Mouse (Mus musculus) heart, embryonic 14.5 days (tissue): ENCODE results near the gene Prss29. TPM values are rescaled to one million over a fixed set of nuclear protein-coding genes. Genes with fewer than 3 reads are reported as not detected.

Experiments used
- ATAC-seq: fragments of 200-750 bp; cut with Nextera tagmentation; 2 replicates; pipeline ENCODE4 v1.8.0; 2017; ENCODE audit warnings: low read depth, moderate TSS enrichment; ENCODE audit not compliant: insufficient number of reproducible peaks, insufficient read depth, low FRiP score
- H3K27ac ChIP-seq, 2 experiments: fragments of 200-500 bp in 1 of 2; fragments of 300-500 bp in 1 of 2; sonication (generic) in 1 of 2; replicated peaks in 1 of 2; 2 replicates each; pipeline ENCODE4 v1.5.1; 2012 to 2014; ENCODE audit warnings: low read depth in 2 of 2, low read length in 2 of 2, control low read depth in 1 of 2, mild to moderate bottlenecking in 1 of 2, mixed read lengths in 1 of 2; ENCODE audit not compliant: control insufficient read depth in 1 of 2, insufficient read depth in 1 of 2
- H3K27me3 ChIP-seq: fragments of 300-500 bp; sonication (generic); 2 replicates; pipeline ENCODE4 v1.6.1; 2014; ENCODE audit warnings: mild to moderate bottlenecking, low read length, control low read depth; ENCODE audit not compliant: control insufficient read depth, insufficient read depth
- H3K36me3 ChIP-seq: fragments of 300-500 bp; sonication (generic); 2 replicates; pipeline ENCODE4 v1.6.1; 2014; ENCODE audit warnings: mild to moderate bottlenecking, control low read depth, low read length, mixed read lengths; ENCODE audit not compliant: control insufficient read depth, insufficient read depth
- H3K4me1 ChIP-seq, 2 experiments: fragments of 200-500 bp in 1 of 2; fragments of 300-500 bp in 1 of 2; sonication (generic) in 1 of 2; 2 replicates each; pipeline ENCODE4 v1.6.1; 2012 to 2014; ENCODE audit warnings: low read length in 2 of 2, control low read depth in 1 of 2, mixed read lengths in 1 of 2; ENCODE audit not compliant: control insufficient read depth in 2 of 2, insufficient read depth in 2 of 2
- H3K4me2 ChIP-seq: fragments of 300-500 bp; sonication (generic); 2 replicates; pipeline ENCODE4 v1.6.1; 2014; ENCODE audit warnings: mild to moderate bottlenecking, low read length
- H3K4me3 ChIP-seq, 2 experiments: fragments of 200-500 bp in 1 of 2; fragments of 300-500 bp in 1 of 2; sonication (generic) in 1 of 2; 2 replicates each; pipeline ENCODE4 v1.5.1; 2012 to 2014; ENCODE audit warnings: low read length in 2 of 2, mild to moderate bottlenecking in 2 of 2, control low read depth in 1 of 2, low read depth in 1 of 2, moderate library complexity in 1 of 2; ENCODE audit not compliant: control insufficient read depth in 1 of 2, insufficient read depth in 1 of 2
- H3K9ac ChIP-seq: fragments of 300-500 bp; sonication (generic); 2 replicates; pipeline ENCODE4 v1.6.1; 2014; ENCODE audit warnings: mild to moderate bottlenecking, low read length
- H3K9me3 ChIP-seq: fragments of 300-500 bp; sonication (generic); 2 replicates; pipeline ENCODE4 v1.6.1; 2016; ENCODE audit warnings: low read length, control low read depth; ENCODE audit not compliant: control insufficient read depth
- WGBS: fragments of 180-500 bp; shearing (Covaris S2); extraction: QIAGEN DNeasy Blood & Tissue Kit; methylation state at CpG from one replicate; pipeline ENCODE4 v1.1.7; 2014; 5-methylcytosine and 5-hydroxymethylcytosine counted together
- polyA plus RNA-seq: library from polyadenylated mRNA; unstranded; fragments of >200 nt; fragmentation: Nextera tagmentation; extraction: Ambion mirVana; gene quantifications from 2 replicates; pipeline ENCODE4 v1.2.1, GENCODE M21; 2014

Gene Prss29
- polyA plus RNA-seq, 1 experiment from 2014 or later = not detected

DNA sequence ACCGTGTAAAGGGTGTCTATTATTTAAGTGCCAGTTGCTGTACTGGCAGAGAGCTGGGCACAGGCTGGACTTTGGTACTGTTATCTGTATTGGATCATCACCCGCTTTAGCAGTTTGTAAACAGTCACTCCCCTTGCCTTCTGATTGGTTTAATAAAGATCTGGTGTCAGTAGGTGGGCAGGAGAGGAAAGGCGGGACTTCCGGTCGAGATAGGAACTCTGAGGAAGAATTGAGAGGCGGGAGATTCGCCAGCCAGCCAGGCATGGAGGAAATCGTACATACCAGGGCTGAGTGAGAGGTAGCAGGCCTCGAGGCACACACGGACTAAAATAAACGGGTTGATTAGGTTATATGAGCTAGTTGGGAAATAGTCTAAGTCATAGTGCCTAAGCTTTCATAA lies 36.3 kb upstream of the Prss29 start:
- 0 out of 2 replicates have a peak, but pooled peaks cover 7% of the 10 kb centered on the region for H3K9me3 ChIP-seq
- no peaks in the 10 kb centered on the region for H3K36me3 ChIP-seq
- H3K27ac ChIP-seq = no peak overlapping the region
- no peaks in the 10 kb centered on the region for H3K4me1 ChIP-seq
- H3K27me3 ChIP-seq = no peaks in the 10 kb centered on the region
- no peak overlapping the region for H3K9ac ChIP-seq
- H3K4me3 ChIP-seq = no peak overlapping the region
- peak overlapping the region; percentile 21 for H3K4me2 ChIP-seq
- WGBS = 27% methylated on average over 11 of the region's 11 CpGs
- no peak for ATAC-seq

- no peak overlapping the region for H3K27ac ChIP-seq
- ATAC-seq = no peak
- no peaks in the 10 kb centered on the region for H3K36me3 ChIP-seq
- H3K4me3 ChIP-seq = no peak overlapping the region
- H3K27me3 ChIP-seq = no peaks in the 10 kb centered on the region
- no peak overlapping the region for H3K4me2 ChIP-seq
- WGBS = 14% methylated on average over 3 of the region's 3 CpGs
- no peaks in the 10 kb centered on the region for H3K4me1 ChIP-seq
- 0 out of 2 replicates have a peak, but pooled peaks cover 7% of the 10 kb centered on the region for H3K9me3 ChIP-seq
- H3K9ac ChIP-seq = no peak overlapping the region
Measured at GRCm38 (mm10) chr17:25285033-25285432, 33.4 kb upstream of the Prss29 start.

DNA sequence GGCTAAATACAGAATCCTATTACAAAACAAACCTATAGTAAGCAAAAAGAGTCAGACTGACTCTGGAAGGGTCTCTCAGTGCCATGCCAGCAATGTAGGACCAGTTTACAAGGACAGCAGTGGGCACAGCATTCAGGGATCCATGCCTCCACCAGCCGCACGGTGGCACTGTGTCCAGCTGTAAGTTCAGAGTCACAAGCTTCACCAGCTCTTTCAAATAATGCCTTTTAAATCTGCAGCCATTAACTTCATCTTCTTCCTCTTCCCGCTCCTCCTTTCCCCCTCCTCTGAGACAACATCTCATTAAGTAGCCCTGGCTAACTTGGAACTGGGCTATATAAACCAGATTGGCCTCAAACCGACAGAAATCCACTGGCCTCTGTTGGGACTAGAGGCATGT lies 29.6 kb upstream of the Prss29 start:
- WGBS = 19% methylated on average over 4 of the region's 4 CpGs
- H3K27me3 ChIP-seq = no peaks in the 10 kb centered on the region
- H3K9ac ChIP-seq = no peak overlapping the region
- H3K4me2 ChIP-seq = no peak overlapping the region
- no peak overlapping the region for H3K4me3 ChIP-seq
- ATAC-seq = no peak
- no peaks in the 10 kb centered on the region for H3K36me3 ChIP-seq
- H3K9me3 ChIP-seq = 0 out of 2 replicates have a peak, but pooled peaks cover 2% of the 10 kb centered on the region
- H3K4me1 ChIP-seq = no peaks in the 10 kb centered on the region
- H3K27ac ChIP-seq = no peak overlapping the region

- H3K4me2 ChIP-seq = no peak overlapping the region
- H3K36me3 ChIP-seq = no peaks in the 10 kb centered on the region
- WGBS = 22% methylated on average over 4 of the region's 4 CpGs
- no peak overlapping the region for H3K9ac ChIP-seq
- no peak overlapping the region for H3K27ac ChIP-seq
- H3K9me3 ChIP-seq = no peaks in the 10 kb centered on the region
- no peaks in the 10 kb centered on the region for H3K4me1 ChIP-seq
- H3K27me3 ChIP-seq = no peaks in the 10 kb centered on the region
- H3K4me3 ChIP-seq = no peak overlapping the region
- no peak for ATAC-seq
Measured at GRCm38 (mm10) chr17:25290411-25290810, 28.0 kb upstream of the Prss29 start.

DNA sequence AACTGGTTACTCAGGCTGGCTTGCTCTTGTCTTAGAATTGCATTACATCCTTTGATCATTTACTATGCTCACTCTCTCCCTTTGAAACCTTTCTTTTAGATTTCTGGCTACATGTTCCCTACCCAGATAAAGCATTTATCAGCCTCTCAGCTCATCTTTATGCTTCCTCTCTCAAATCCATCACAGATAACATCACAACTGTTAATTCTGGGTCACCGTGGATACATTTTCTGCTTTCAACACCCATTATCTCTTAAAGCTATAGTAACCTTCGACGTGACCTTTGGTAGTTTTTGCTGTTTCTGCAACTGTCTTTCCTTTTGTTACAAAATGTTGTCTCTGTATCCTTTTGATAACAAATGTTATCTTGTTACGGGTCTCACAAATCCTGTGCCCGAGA lies 25.0 kb upstream of the Prss29 start:
- Histone ChIP-seq H3K4me1 (no peaks in the 10 kb centered on the region), H3K9me3 (no peaks in the 10 kb centered on the region), H3K4me3 (no peak overlapping the region), H3K27ac (no peak overlapping the region), H3K27me3 (no peaks in the 10 kb centered on the region), H3K36me3 (no peaks in the 10 kb centered on the region), H3K9ac (no peak overlapping the region), H3K4me2 (no peak overlapping the region)
- ATAC-seq = no peak
- 41% methylated on average over 5 of the region's 5 CpGs for WGBS

- H3K4me1 ChIP-seq = no peaks in the 10 kb centered on the region
- WGBS = 42% methylated on average over 1 of the region's 1 CpGs
- no peak overlapping the region for H3K4me3 ChIP-seq
- no peaks in the 10 kb centered on the region for H3K36me3 ChIP-seq
- no peak overlapping the region for H3K9ac ChIP-seq
- no peaks in the 10 kb centered on the region for H3K9me3 ChIP-seq
- ATAC-seq = no peak
- H3K27ac ChIP-seq = no peak overlapping the region
- no peaks in the 10 kb centered on the region for H3K27me3 ChIP-seq
- H3K4me2 ChIP-seq = no peak overlapping the region
Measured at GRCm38 (mm10) chr17:25294111-25294510, 24.3 kb upstream of the Prss29 start.

DNA sequence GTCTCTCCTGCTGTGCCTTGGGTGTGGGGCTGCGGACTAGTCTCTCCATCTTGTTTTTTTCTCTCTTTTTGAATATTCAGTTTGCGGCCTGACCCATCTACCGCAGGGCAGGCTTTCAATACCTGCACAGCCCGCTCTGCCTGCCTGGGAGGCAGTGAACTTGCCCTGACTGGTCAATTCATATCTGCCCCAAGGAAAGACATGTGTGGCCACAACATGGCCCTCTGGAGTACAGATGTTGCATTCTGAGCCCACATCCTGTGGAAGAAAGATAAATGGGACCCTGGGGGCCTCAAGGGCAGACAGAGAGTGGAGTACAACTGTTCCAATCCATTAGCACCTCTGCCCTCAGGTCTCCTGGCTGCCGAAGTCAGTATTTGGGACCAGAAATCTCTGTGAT lies 20.4 kb upstream of the Prss29 start, which contains the start of gene Prss34:
Gene Prss34 (plus strand): TSS at position 301 of the 400 bp plus-strand sequence.
- no peak within 1 kb of the TSS for H3K9ac ChIP-seq
- H3K4me3 ChIP-seq = no peak within 1 kb of the TSS
- H3K4me2 ChIP-seq = no peak within 1 kb of the TSS
- H3K4me1 ChIP-seq = no peaks in the 10 kb centered on the region
- H3K27ac ChIP-seq = no peak within 1 kb of the TSS
- H3K27me3 ChIP-seq = peaks cover 3% of the 10 kb centered on the region; the same call in 1 of the 2 replicates
- H3K36me3 ChIP-seq = no peaks in the 10 kb centered on the region
- no peaks in the 10 kb centered on the region for H3K9me3 ChIP-seq
- 74% methylated on average over 5 of the region's 5 CpGs for WGBS
- no peak for ATAC-seq

- Histone ChIP-seq H3K4me3 (no peak within 1 kb of the TSS), H3K4me2 (no peak within 1 kb of the TSS), H3K4me1 (no peaks in the 10 kb centered on the region), H3K27ac (no peak within 1 kb of the TSS), H3K9ac (no peak within 1 kb of the TSS), H3K27me3 (0 out of 2 replicates have a peak, but pooled peaks cover 5% of the 10 kb centered on the region), H3K9me3 (no peaks in the 10 kb centered on the region), H3K36me3 (no peaks in the 10 kb centered on the region)
- ATAC-seq = no peak
- 46% methylated on average over 4 of the region's 4 CpGs for WGBS
Measured at GRCm38 (mm10) chr17:25308346-25308745, 10.1 kb upstream of the Prss29 start, which contains the start of gene Prss28. TSS of gene Prss28 (plus strand) at chr17:25308646.
